Mouse (Mus musculus) olfactory bulb, adult 2 months (tissue): ENCODE data around the gene Vim.
"Not testable (repeated sequence)": the region's sequence is repeated elsewhere in the genome, so short reads cannot be mapped to it uniquely, and the experiment has no call there.

Experiments
- CTCF ChIP-seq: fragments of 200-500 bp; IDR thresholded peaks from 2 replicates; pipeline ENCODE4 v1.5.1; 2012; ENCODE audit warnings: low read depth, mild to moderate bottlenecking, low read length, moderate library complexity; ENCODE audit not compliant: insufficient read depth
- POLR2A ChIP-seq: fragments of 200-500 bp; IDR thresholded peaks from 2 replicates; pipeline ENCODE4 v1.6.1; 2012; ENCODE audit warnings: mild to moderate bottlenecking, low read depth, low read length, moderate library complexity; ENCODE audit not compliant: insufficient read depth

DNA sequence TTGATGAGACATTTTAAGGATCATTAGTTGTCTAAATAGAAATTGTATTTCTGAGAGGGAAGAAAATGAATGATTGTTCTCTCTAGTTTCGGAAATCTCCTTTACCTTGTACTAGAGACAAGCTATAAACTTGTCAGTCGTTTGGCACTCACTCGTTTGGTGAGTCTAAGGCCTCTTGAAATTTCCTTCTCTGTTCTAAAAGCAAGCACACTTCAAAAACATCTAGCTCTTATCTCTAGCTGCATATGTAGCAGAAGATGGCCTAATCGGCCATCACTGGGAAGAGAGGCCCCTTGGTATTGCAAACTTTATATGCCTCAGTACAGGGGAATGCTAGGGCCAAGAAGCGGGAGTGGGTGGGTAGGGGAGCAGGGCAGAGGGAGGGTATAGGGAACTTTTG lies 29.9 kb downstream of the Vim start:
- not testable (repeated sequence) for TF ChIP-seq POLR2A, CTCF
